Mouse (Mus musculus) heart, embryonic 14.5 days (tissue): ENCODE measurements at regions not wholly inside any gene's neighbourhood (a gene's known extent, or its start where the extent isn't known, plus 50 kb on each side); places are given as distances from the start of the nearest gene placed in this dataset.

Experiments
- ATAC-seq: fragments of 200-750 bp; cut with Nextera tagmentation; 2 replicates; pipeline ENCODE4 v1.8.0; 2017; ENCODE audit warnings: low read depth, moderate TSS enrichment; ENCODE audit not compliant: insufficient number of reproducible peaks, insufficient read depth, low FRiP score
- H3K27ac ChIP-seq, 2 experiments: fragments of 200-500 bp in 1 of 2; fragments of 300-500 bp in 1 of 2; sonication (generic) in 1 of 2; replicated peaks in 1 of 2; 2 replicates each; pipeline ENCODE4 v1.5.1; 2012 to 2014; ENCODE audit warnings: low read depth in 2 of 2, low read length in 2 of 2, control low read depth in 1 of 2, mild to moderate bottlenecking in 1 of 2, mixed read lengths in 1 of 2; ENCODE audit not compliant: control insufficient read depth in 1 of 2, insufficient read depth in 1 of 2
- H3K27me3 ChIP-seq: fragments of 300-500 bp; sonication (generic); 2 replicates; pipeline ENCODE4 v1.6.1; 2014; ENCODE audit warnings: mild to moderate bottlenecking, low read length, control low read depth; ENCODE audit not compliant: control insufficient read depth, insufficient read depth
- H3K36me3 ChIP-seq: fragments of 300-500 bp; sonication (generic); 2 replicates; pipeline ENCODE4 v1.6.1; 2014; ENCODE audit warnings: mild to moderate bottlenecking, control low read depth, low read length, mixed read lengths; ENCODE audit not compliant: control insufficient read depth, insufficient read depth
- H3K4me1 ChIP-seq, 2 experiments: fragments of 200-500 bp in 1 of 2; fragments of 300-500 bp in 1 of 2; sonication (generic) in 1 of 2; 2 replicates each; pipeline ENCODE4 v1.6.1; 2012 to 2014; ENCODE audit warnings: low read length in 2 of 2, control low read depth in 1 of 2, mixed read lengths in 1 of 2; ENCODE audit not compliant: control insufficient read depth in 2 of 2, insufficient read depth in 2 of 2
- H3K4me2 ChIP-seq: fragments of 300-500 bp; sonication (generic); 2 replicates; pipeline ENCODE4 v1.6.1; 2014; ENCODE audit warnings: mild to moderate bottlenecking, low read length
- H3K4me3 ChIP-seq, 2 experiments: fragments of 200-500 bp in 1 of 2; fragments of 300-500 bp in 1 of 2; sonication (generic) in 1 of 2; 2 replicates each; pipeline ENCODE4 v1.5.1; 2012 to 2014; ENCODE audit warnings: low read length in 2 of 2, mild to moderate bottlenecking in 2 of 2, control low read depth in 1 of 2, low read depth in 1 of 2, moderate library complexity in 1 of 2; ENCODE audit not compliant: control insufficient read depth in 1 of 2, insufficient read depth in 1 of 2
- H3K9ac ChIP-seq: fragments of 300-500 bp; sonication (generic); 2 replicates; pipeline ENCODE4 v1.6.1; 2014; ENCODE audit warnings: mild to moderate bottlenecking, low read length
- H3K9me3 ChIP-seq: fragments of 300-500 bp; sonication (generic); 2 replicates; pipeline ENCODE4 v1.6.1; 2016; ENCODE audit warnings: low read length, control low read depth; ENCODE audit not compliant: control insufficient read depth
- WGBS: fragments of 180-500 bp; shearing (Covaris S2); extraction: QIAGEN DNeasy Blood & Tissue Kit; methylation state at CpG from one replicate; pipeline ENCODE4 v1.1.7; 2014; 5-methylcytosine and 5-hydroxymethylcytosine counted together

- no peak for ATAC-seq
- no peaks in the 10 kb centered on the region for H3K36me3 ChIP-seq
- H3K27ac ChIP-seq, result no peak overlapping the region
- no peak overlapping the region for H3K4me3 ChIP-seq
- no peak overlapping the region for H3K4me2 ChIP-seq
- no peaks in the 10 kb centered on the region for H3K9me3 ChIP-seq
- H3K9ac ChIP-seq, result no peak overlapping the region
- peaks cover 13% of the 10 kb centered on the region; the same call in 1 of the 2 replicates for H3K27me3 ChIP-seq
- 64% methylated on average over 5 of the region's 5 CpGs for WGBS
- H3K4me1 ChIP-seq, result no peaks in the 10 kb centered on the region
Observed at GRCm38 (mm10) chr9:61129186-61129585, 243.0 kb upstream of the Tle3 start.

- Histone ChIP-seq H3K4me2 (no peak overlapping the region), H3K4me1 (no peaks in the 10 kb centered on the region), H3K9ac (no peak overlapping the region), H3K27me3 (peaks cover 13% of the 10 kb centered on the region; the same call in 1 of the 2 replicates), H3K36me3 (no peaks in the 10 kb centered on the region), H3K27ac (no peak overlapping the region), H3K4me3 (no peak overlapping the region), H3K9me3 (no peaks in the 10 kb centered on the region)
- no peak for ATAC-seq
- WGBS, result 83% methylated on average over 4 of the region's 4 CpGs
Observed at GRCm38 (mm10) chr9:61130877-61131276, 241.3 kb upstream of the Tle3 start.

GRCm38 (mm10) chr9:61135263-61135882, 236.8 kb upstream of the Tle3 start:
- H3K27me3 ChIP-seq, result peaks cover 5% of the 10 kb centered on the region; the same call in 1 of the 2 replicates
- H3K9me3 ChIP-seq, result no peaks in the 10 kb centered on the region
- WGBS, result 56% methylated on average over 10 of the region's 10 CpGs
- no peak overlapping the region for H3K27ac ChIP-seq
- H3K4me3 ChIP-seq, result no peak overlapping the region
- no peak overlapping the region for H3K9ac ChIP-seq
- H3K4me1 ChIP-seq, result no peaks in the 10 kb centered on the region
- no peaks in the 10 kb centered on the region for H3K36me3 ChIP-seq
- H3K4me2 ChIP-seq, result no peak overlapping the region
- no peak for ATAC-seq

GRCm38 (mm10) chr9:61135917-61136316, 236.2 kb upstream of the Tle3 start:
- H3K9me3 ChIP-seq, result no peaks in the 10 kb centered on the region
- H3K36me3 ChIP-seq, result no peaks in the 10 kb centered on the region
- no peak overlapping the region for H3K4me3 ChIP-seq
- ATAC-seq, result no peak
- H3K27me3 ChIP-seq, result peaks cover 5% of the 10 kb centered on the region; the same call in 1 of the 2 replicates
- 70% methylated on average over 3 of the region's 3 CpGs for WGBS
- H3K27ac ChIP-seq, result no peak overlapping the region
- H3K9ac ChIP-seq, result no peak overlapping the region
- no peak overlapping the region for H3K4me2 ChIP-seq
- no peaks in the 10 kb centered on the region for H3K4me1 ChIP-seq

GRCm38 (mm10) chr9:61138741-61139368, 233.3 kb upstream of the Tle3 start:
- H3K4me1 ChIP-seq, result no peaks in the 10 kb centered on the region
- H3K4me2 ChIP-seq, result no peak overlapping the region
- 61% methylated on average over 10 of the region's 11 CpGs for WGBS
- no peak overlapping the region for H3K9ac ChIP-seq
- no peak overlapping the region for H3K4me3 ChIP-seq
- ATAC-seq, result no peak
- peaks cover 8% of the 10 kb centered on the region; the same call in 1 of the 2 replicates for H3K27me3 ChIP-seq
- no peaks in the 10 kb centered on the region for H3K9me3 ChIP-seq
- no peaks in the 10 kb centered on the region for H3K36me3 ChIP-seq
- H3K27ac ChIP-seq, result no peak overlapping the region

GRCm38 (mm10) chr9:61143101-61143500, 229.1 kb upstream of the Tle3 start:
- Histone ChIP-seq H3K36me3 (no peaks in the 10 kb centered on the region), H3K9me3 (no peaks in the 10 kb centered on the region), H3K4me1 (no peaks in the 10 kb centered on the region), H3K27me3 (peaks cover 13% of the 10 kb centered on the region), H3K27ac (no peak overlapping the region), H3K9ac (no peak overlapping the region), H3K4me2 (no peak overlapping the region), H3K4me3 (no peak overlapping the region)
- 88% methylated on average over 6 of the region's 6 CpGs for WGBS
- no peak for ATAC-seq

- WGBS, result 75% methylated on average over 11 of the region's 11 CpGs
- H3K4me3 ChIP-seq, result no peak overlapping the region
- no peak overlapping the region for H3K4me2 ChIP-seq
- H3K4me1 ChIP-seq, result no peaks in the 10 kb centered on the region
- H3K27ac ChIP-seq, result no peak overlapping the region
- no peaks in the 10 kb centered on the region for H3K9me3 ChIP-seq
- H3K9ac ChIP-seq, result no peak overlapping the region
- H3K36me3 ChIP-seq, result no peaks in the 10 kb centered on the region
- H3K27me3 ChIP-seq, result peaks cover 13% of the 10 kb centered on the region
- ATAC-seq, result no peak
Observed at GRCm38 (mm10) chr9:61144685-61145318, 227.4 kb upstream of the Tle3 start.
